Mouse (Mus musculus): ENCODE measurements around the gene Rtf1. TPM values are rescaled to one million over a fixed set of nuclear protein-coding genes. Genes with fewer than 3 reads are reported as not detected.
"Not testable (repeated sequence)": the region's sequence is repeated elsewhere in the genome, so short reads cannot be mapped to it uniquely, and the experiment has no call there.

Rtf1 gene
- polyA plus RNA-seq, 1 experiment from 2014 or later: 25.6 TPM

- no peak for ATAC-seq (ENCODE audit: extremely low read depth, insufficient number of reproducible peaks, low FRiP score, low TSS enrichment)
- WGBS: 79% methylated on average over 9 of the region's 9 CpGs
- Histone ChIP-seq H3K27me3 (replicated peaks) (no peaks in the 10 kb centered on the region), H3K4me3 (no peak overlapping the region), H3K9ac (no peak overlapping the region), H3K4me2 (no peak overlapping the region), H3K36me3 (peaks cover 32% of the 10 kb centered on the region), H3K27ac (replicated peaks) (no peak overlapping the region), H3K4me1 (peaks cover 13% of the 10 kb centered on the region), H3K9me3 (no peaks in the 10 kb centered on the region)
Observed at GRCm38 (mm10) chr2:119692003-119692701, 17.3 kb downstream of the Rtf1 start.

GRCm38 (mm10) chr2:119694826-119695225 lies 20.0 kb downstream of the Rtf1 start:
- Histone ChIP-seq H3K4me3 (no peak overlapping the region), H3K27me3 (replicated peaks) (no peaks in the 10 kb centered on the region), H3K36me3 (peaks cover 24% of the 10 kb centered on the region), H3K4me2 (no peak overlapping the region), H3K4me1 (peaks cover 13% of the 10 kb centered on the region), H3K27ac (replicated peaks) (no peak overlapping the region), H3K9me3 (no peaks in the 10 kb centered on the region), H3K9ac (no peak overlapping the region)
- no peak for ATAC-seq (ENCODE audit: extremely low read depth, insufficient number of reproducible peaks, low FRiP score, low TSS enrichment)
- WGBS: 93% methylated on average over 2 of the region's 2 CpGs

- H3K27ac ChIP-seq (replicated peaks): no peak overlapping the region
- no peaks in the 10 kb centered on the region for H3K27me3 ChIP-seq (replicated peaks)
- H3K9me3 ChIP-seq: no peaks in the 10 kb centered on the region
- ATAC-seq (ENCODE audit: extremely low read depth, insufficient number of reproducible peaks, low FRiP score, low TSS enrichment): no peak
- peaks cover 26% of the 10 kb centered on the region for H3K36me3 ChIP-seq
- H3K4me2 ChIP-seq: no peak overlapping the region
- peaks cover 1% of the 10 kb centered on the region for H3K4me1 ChIP-seq
- H3K4me3 ChIP-seq: no peak overlapping the region
- 74% methylated on average over 1 of the region's 1 CpGs for WGBS
- H3K9ac ChIP-seq: no peak overlapping the region
Observed at GRCm38 (mm10) chr2:119696111-119696510, 21.2 kb downstream of the Rtf1 start.

- WGBS: 83% methylated on average over 2 of the region's 2 CpGs
- Histone ChIP-seq H3K27ac (replicated peaks) (no peak overlapping the region), H3K36me3 (peaks cover 25% of the 10 kb centered on the region), H3K9me3 (no peaks in the 10 kb centered on the region), H3K27me3 (replicated peaks) (no peaks in the 10 kb centered on the region), H3K4me1 (no peaks in the 10 kb centered on the region), H3K4me2 (no peak overlapping the region), H3K4me3 (no peak overlapping the region), H3K9ac (no peak overlapping the region)
- no peak for ATAC-seq (ENCODE audit: extremely low read depth, insufficient number of reproducible peaks, low FRiP score, low TSS enrichment)
Observed at GRCm38 (mm10) chr2:119698472-119698871, 23.6 kb downstream of the Rtf1 start.

- no peaks in the 10 kb centered on the region for H3K9me3 ChIP-seq
- no peaks in the 10 kb centered on the region for H3K4me1 ChIP-seq
- no peak overlapping the region for H3K27ac ChIP-seq (replicated peaks)
- H3K36me3 ChIP-seq: peaks cover 25% of the 10 kb centered on the region
- no peak overlapping the region for H3K4me3 ChIP-seq
- no peak overlapping the region for H3K4me2 ChIP-seq
- H3K27me3 ChIP-seq (replicated peaks): no peaks in the 10 kb centered on the region
- ATAC-seq (ENCODE audit: extremely low read depth, insufficient number of reproducible peaks, low FRiP score, low TSS enrichment): no peak
- no peak overlapping the region for H3K9ac ChIP-seq
- 94% methylated on average over 3 of the region's 3 CpGs for WGBS
Observed at GRCm38 (mm10) chr2:119699962-119700361, 25.1 kb downstream of the Rtf1 start.

- no peak for ATAC-seq (ENCODE audit: extremely low read depth, insufficient number of reproducible peaks, low FRiP score, low TSS enrichment)
- H3K9me3 ChIP-seq: no peaks in the 10 kb centered on the region
- WGBS: 92% methylated on average over 2 of the region's 2 CpGs
- H3K9ac ChIP-seq: no peak overlapping the region
- H3K36me3 ChIP-seq: peaks cover 53% of the 10 kb centered on the region
- no peaks in the 10 kb centered on the region for H3K4me1 ChIP-seq
- no peak overlapping the region for H3K27ac ChIP-seq (replicated peaks)
- H3K4me2 ChIP-seq: no peak overlapping the region
- no peak overlapping the region for H3K4me3 ChIP-seq
- no peaks in the 10 kb centered on the region for H3K27me3 ChIP-seq (replicated peaks)
Observed at GRCm38 (mm10) chr2:119703171-119703570, 28.3 kb downstream of the Rtf1 start.

- Histone ChIP-seq H3K4me1 (no peaks in the 10 kb centered on the region), H3K9me3 (no peaks in the 10 kb centered on the region), H3K27me3 (replicated peaks) (no peaks in the 10 kb centered on the region), H3K9ac (no peak overlapping the region), H3K36me3 (peaks cover 83% of the 10 kb centered on the region), H3K4me2 (no peak overlapping the region), H3K4me3 (no peak overlapping the region), H3K27ac (replicated peaks) (no peak overlapping the region)
- ATAC-seq (ENCODE audit: extremely low read depth, insufficient number of reproducible peaks, low FRiP score, low TSS enrichment): no peak
- 86% methylated on average over 3 of the region's 3 CpGs for WGBS
Observed at GRCm38 (mm10) chr2:119707676-119708075, 32.8 kb downstream of the Rtf1 start.

- H3K27me3 ChIP-seq (replicated peaks): no peaks in the 10 kb centered on the region
- no peak overlapping the region for H3K4me2 ChIP-seq
- 88% methylated on average over 3 of the region's 3 CpGs for WGBS
- no peaks in the 10 kb centered on the region for H3K9me3 ChIP-seq
- H3K27ac ChIP-seq (replicated peaks): no peak overlapping the region
- H3K4me3 ChIP-seq: no peak overlapping the region
- H3K36me3 ChIP-seq: peaks cover 87% of the 10 kb centered on the region
- peaks cover under 1% of the 10 kb centered on the region; the same call in 1 of the 2 replicates for H3K4me1 ChIP-seq
- ATAC-seq (ENCODE audit: extremely low read depth, insufficient number of reproducible peaks, low FRiP score, low TSS enrichment): no peak
- no peak overlapping the region for H3K9ac ChIP-seq
Observed at GRCm38 (mm10) chr2:119710011-119710410, 35.1 kb downstream of the Rtf1 start.

GRCm38 (mm10) chr2:119715868-119716267 lies 41.0 kb downstream of the Rtf1 start:
- WGBS: 89% methylated on average over 2 of the region's 2 CpGs
- not testable (repeated sequence) for H3K27me3 ChIP-seq (replicated peaks); H3K27ac ChIP-seq (replicated peaks); H3K4me2 ChIP-seq; H3K9ac ChIP-seq; H3K4me1 ChIP-seq; H3K4me3 ChIP-seq; H3K9me3 ChIP-seq; ATAC-seq (ENCODE audit: extremely low read depth, insufficient number of reproducible peaks, low FRiP score, low TSS enrichment)
- H3K36me3 ChIP-seq: peaks cover 88% of the 10 kb centered on the region

- Histone ChIP-seq H3K9me3 (no peaks in the 10 kb centered on the region), H3K27me3 (replicated peaks) (no peaks in the 10 kb centered on the region), H3K9ac (no peak overlapping the region), H3K4me1 (no peaks in the 10 kb centered on the region), H3K4me2 (no peak overlapping the region), H3K4me3 (no peak overlapping the region), H3K27ac (replicated peaks) (no peak overlapping the region), H3K36me3 (peaks cover 89% of the 10 kb centered on the region)
- WGBS: 91% methylated on average over 8 of the region's 8 CpGs
- no peak for ATAC-seq (ENCODE audit: extremely low read depth, insufficient number of reproducible peaks, low FRiP score, low TSS enrichment)
Observed at GRCm38 (mm10) chr2:119721070-119721469, 46.2 kb downstream of the Rtf1 start.

- Histone ChIP-seq H3K27me3 (replicated peaks) (no peaks in the 10 kb centered on the region), H3K36me3 (peaks cover 95% of the 10 kb centered on the region), H3K9me3 (no peaks in the 10 kb centered on the region), H3K4me3 (no peak overlapping the region), H3K4me1 (peaks cover 5% of the 10 kb centered on the region; the same call in 1 of the 2 replicates), H3K27ac (replicated peaks) (no peak overlapping the region), H3K4me2 (no peak overlapping the region), H3K9ac (no peak overlapping the region)
- WGBS: 70% methylated on average over 3 of the region's 3 CpGs
- no peak for ATAC-seq (ENCODE audit: extremely low read depth, insufficient number of reproducible peaks, low FRiP score, low TSS enrichment)
Observed at GRCm38 (mm10) chr2:119727762-119728416, 53.0 kb downstream of the Rtf1 start.

GRCm38 (mm10) chr2:119730735-119731134 lies 55.9 kb downstream of the Rtf1 start:
- WGBS: 85% methylated on average over 4 of the region's 4 CpGs

More at GRCm38 (mm10) chr2:119730735-119731134, 55.9 kb downstream of the Rtf1 start:
- Histone ChIP-seq H3K4me2 (no peak overlapping the region), H3K4me1 (peaks cover 5% of the 10 kb centered on the region; the same call in 1 of the 2 replicates), H3K9me3 (no peaks in the 10 kb centered on the region), H3K9ac (no peak overlapping the region), H3K27me3 (replicated peaks) (peaks cover 5% of the 10 kb centered on the region; the same call in 1 of the 2 replicates), H3K36me3 (peaks cover 99% of the 10 kb centered on the region), H3K27ac (replicated peaks) (no peak overlapping the region), H3K4me3 (no peak overlapping the region)
- ATAC-seq (ENCODE audit: extremely low read depth, insufficient number of reproducible peaks, low FRiP score, low TSS enrichment): no peak
